Mouse (Mus musculus): ENCODE measurements around the gene Rasgef1a. TPM values are rescaled to one million over a fixed set of nuclear protein-coding genes. Genes with fewer than 3 reads are reported as not detected.
A peak's percentile ranks its signal among the peaks of the same experiment; 100 is the strongest.

Rasgef1a gene
- polyA plus RNA-seq, 1 experiment from 2014 or later: 1.5 TPM

DNA sequence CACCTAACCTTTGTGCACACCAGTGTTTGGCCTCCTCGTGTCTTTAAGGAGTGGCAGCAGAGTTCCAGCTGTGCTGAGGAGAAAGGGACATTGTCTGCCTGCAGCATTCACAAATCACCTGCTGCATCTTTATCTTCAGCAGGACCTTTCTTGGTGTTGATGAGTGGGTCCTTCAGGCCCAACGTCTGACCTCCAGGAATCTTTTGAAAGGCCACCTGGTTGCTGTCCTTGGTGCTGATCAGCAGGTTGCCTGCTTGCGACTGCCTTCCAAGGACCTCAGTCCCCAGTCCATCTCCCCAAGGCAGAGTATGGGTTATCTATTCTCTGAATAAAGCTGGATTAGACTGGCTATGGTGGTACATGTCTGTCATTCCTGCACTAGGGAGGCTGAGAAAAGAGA, 10.0 kb upstream of the Rasgef1a start:
- H3K27me3 ChIP-seq (replicated peaks; ENCODE audit: control insufficient read depth, insufficient read depth, low read length): no peaks in the 10 kb centered on the region
- no peak overlapping the region for H3K4me2 ChIP-seq (ENCODE audit: low read length)
- no peaks in the 10 kb centered on the region for H3K4me1 ChIP-seq (ENCODE audit: control insufficient read depth, insufficient read depth, low read length)
- ATAC-seq (no peak), DNase-seq (ENCODE audit: low spot score) (no peak)
- H3K9me3 ChIP-seq (replicated peaks; ENCODE audit: control insufficient read depth, low read length): no peaks in the 10 kb centered on the region
- no peaks in the 10 kb centered on the region for H3K36me3 ChIP-seq (ENCODE audit: control insufficient read depth, insufficient read depth, low read length)
- no peak overlapping the region for H3K4me3 ChIP-seq (ENCODE audit: low read depth, low read length)
- 11% methylated on average over 3 of the region's 3 CpGs for WGBS
- no peak overlapping the region for H3K27ac ChIP-seq (ENCODE audit: low read depth, low read length)
- H3K9ac ChIP-seq (ENCODE audit: low read length): no peak overlapping the region

DNA sequence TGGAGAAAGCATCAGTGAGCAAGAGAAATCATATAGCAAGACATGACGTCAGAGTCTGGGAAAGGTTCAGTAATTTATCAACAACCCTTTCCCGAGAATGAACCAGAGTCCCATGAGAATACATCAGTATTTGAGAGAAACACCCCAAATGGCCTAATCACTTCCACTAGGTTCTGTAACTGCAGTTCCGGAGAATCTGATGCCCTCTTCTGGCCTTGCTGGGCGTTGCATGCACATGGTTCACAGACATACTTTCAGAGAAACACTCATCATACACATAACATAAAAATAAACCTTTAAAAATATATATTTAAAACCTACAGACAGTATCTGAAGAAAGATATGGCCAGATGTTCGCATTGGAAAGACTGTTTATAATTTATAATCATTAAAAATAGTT, 3.9 kb upstream of the Rasgef1a start:
- Histone ChIP-seq H3K9ac (ENCODE audit: low read length) (no peak overlapping the region), H3K27me3 (replicated peaks; ENCODE audit: control insufficient read depth, insufficient read depth, low read length) (peaks cover 20% of the 10 kb centered on the region), H3K9me3 (replicated peaks; ENCODE audit: control insufficient read depth, low read length) (no peaks in the 10 kb centered on the region), H3K4me1 (ENCODE audit: control insufficient read depth, insufficient read depth, low read length) (no peaks in the 10 kb centered on the region), H3K4me2 (ENCODE audit: low read length) (no peak overlapping the region), H3K36me3 (ENCODE audit: control insufficient read depth, insufficient read depth, low read length) (no peaks in the 10 kb centered on the region), H3K27ac (ENCODE audit: low read depth, low read length) (no peak overlapping the region), H3K4me3 (ENCODE audit: low read depth, low read length) (no peak overlapping the region)
- ATAC-seq (no peak), DNase-seq (ENCODE audit: low spot score) (no peak)
- 61% methylated on average over 5 of the region's 5 CpGs for WGBS

DNA sequence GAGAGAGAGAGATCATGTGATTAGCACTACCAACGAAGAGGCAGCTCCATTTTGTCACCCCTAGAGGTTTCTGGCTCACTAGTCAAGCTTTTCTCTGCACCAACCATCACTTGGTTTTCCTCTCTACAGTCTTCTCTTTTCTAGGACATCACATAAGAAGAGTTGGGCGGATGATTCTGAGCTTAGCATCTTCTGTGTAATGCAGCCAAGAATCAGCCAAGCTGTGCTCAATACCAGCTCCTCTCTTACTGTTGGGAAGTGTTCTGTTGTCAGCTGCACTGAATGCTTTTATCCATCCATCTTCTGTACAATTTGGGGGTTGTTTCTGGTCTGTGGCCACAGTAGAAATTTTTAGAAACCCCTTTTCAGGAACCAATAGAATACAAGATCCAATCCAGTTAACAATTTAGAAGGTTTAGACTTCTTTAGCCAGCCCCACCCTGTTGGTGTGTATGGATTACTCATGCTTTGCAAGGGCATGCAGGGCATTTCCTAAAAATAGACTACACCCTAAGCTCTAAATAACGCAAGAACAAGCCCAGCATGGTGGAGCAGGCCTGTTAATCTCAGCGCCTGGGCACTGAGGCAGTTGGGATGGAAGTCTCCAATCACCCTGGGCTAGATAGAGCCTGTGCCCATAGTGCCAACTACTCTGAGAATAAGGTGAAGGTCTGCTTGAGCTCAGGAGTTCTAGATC, 3.2 kb upstream of the Rasgef1a start:
- Histone ChIP-seq H3K4me2 (ENCODE audit: low read length) (no peak overlapping the region), H3K27me3 (replicated peaks; ENCODE audit: control insufficient read depth, insufficient read depth, low read length) (peaks cover 24% of the 10 kb centered on the region), H3K9ac (ENCODE audit: low read length) (no peak overlapping the region), H3K4me3 (ENCODE audit: low read depth, low read length) (no peak overlapping the region), H3K27ac (ENCODE audit: low read depth, low read length) (no peak overlapping the region), H3K9me3 (replicated peaks; ENCODE audit: control insufficient read depth, low read length) (no peaks in the 10 kb centered on the region), H3K4me1 (ENCODE audit: control insufficient read depth, insufficient read depth, low read length) (no peaks in the 10 kb centered on the region), H3K36me3 (ENCODE audit: control insufficient read depth, insufficient read depth, low read length) (no peaks in the 10 kb centered on the region)
- DNase-seq (ENCODE audit: low spot score) (no peak), ATAC-seq (no peak)
- WGBS: 76% methylated on average over 4 of the region's 4 CpGs

DNA sequence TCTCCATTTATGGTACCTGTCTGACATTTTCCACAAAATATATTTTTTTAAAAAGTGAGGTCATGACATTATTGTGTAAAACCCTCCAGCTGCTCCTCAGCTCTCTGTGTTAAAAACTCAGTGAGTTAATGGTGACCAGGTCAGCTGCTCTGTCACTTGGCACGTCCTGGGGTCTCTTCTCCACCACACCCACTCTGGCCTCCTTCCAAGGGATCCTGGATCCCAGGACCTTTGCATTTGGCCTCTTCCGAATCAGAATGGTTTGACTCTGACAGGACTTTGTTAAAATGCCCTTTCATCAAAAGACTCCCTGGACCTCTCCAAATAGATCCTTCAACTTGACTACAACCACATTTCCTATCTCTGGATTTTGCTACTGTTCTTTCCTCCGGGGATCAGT, 982 bp upstream of the Rasgef1a start:
- ATAC-seq: no peak
- WGBS: 64% methylated on average over 3 of the region's 3 CpGs
- H3K4me2 ChIP-seq (ENCODE audit: low read length): no peak overlapping the region
- no peaks in the 10 kb centered on the region for H3K4me1 ChIP-seq (ENCODE audit: control insufficient read depth, insufficient read depth, low read length)
- no peak overlapping the region for H3K27ac ChIP-seq (ENCODE audit: low read depth, low read length)
- H3K4me3 ChIP-seq (ENCODE audit: low read depth, low read length): no peak overlapping the region
- no peak for DNase-seq (ENCODE audit: low spot score)
- no peaks in the 10 kb centered on the region for H3K9me3 ChIP-seq (replicated peaks; ENCODE audit: control insufficient read depth, low read length)
- peaks cover 28% of the 10 kb centered on the region for H3K27me3 ChIP-seq (replicated peaks; ENCODE audit: control insufficient read depth, insufficient read depth, low read length)
- H3K9ac ChIP-seq (ENCODE audit: low read length): no peak overlapping the region
- no peaks in the 10 kb centered on the region for H3K36me3 ChIP-seq (ENCODE audit: control insufficient read depth, insufficient read depth, low read length)

DNA sequence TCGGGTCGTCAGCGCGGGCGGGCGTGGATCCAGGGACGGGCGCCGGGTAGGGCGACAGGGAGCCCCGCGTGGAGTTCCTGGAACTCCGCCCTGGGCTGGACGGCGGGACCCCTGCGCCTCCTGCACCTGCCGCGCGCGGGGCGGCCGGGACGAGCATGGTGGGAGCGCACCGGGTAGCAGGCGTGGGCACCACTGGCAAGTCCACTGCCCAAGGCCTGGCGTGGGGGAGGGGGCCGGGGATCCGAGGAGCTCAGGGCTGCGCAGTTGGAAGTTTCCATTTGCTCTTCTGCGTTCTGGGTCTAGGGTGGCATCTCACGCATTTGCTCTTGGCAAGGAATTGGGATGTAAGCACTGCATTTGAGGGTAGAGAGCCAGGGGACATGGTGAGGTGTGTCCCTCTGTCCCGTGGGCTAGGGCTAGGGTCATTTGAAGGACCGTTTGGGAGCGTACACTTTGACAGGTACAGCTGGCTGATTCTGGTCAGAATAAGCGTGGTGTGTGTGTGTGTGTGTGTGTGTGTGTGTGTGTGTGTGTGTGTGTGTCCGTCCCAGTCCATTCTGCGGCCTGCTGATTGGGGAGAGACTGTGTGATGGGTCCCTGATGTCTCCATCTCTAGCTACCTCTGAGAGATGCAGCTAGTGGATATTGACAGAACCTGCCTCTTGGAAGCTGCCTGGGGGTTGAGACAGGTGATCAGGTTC, 528 bp downstream of the Rasgef1a start:
- Histone ChIP-seq H3K9me3 (replicated peaks; ENCODE audit: control insufficient read depth, low read length) (no peaks in the 10 kb centered on the region), H3K9ac (ENCODE audit: low read length) (peak overlapping the region; percentile 61), H3K27ac (ENCODE audit: low read depth, low read length) (no peak overlapping the region), H3K4me3 (ENCODE audit: low read depth, low read length) (peak overlapping the region; percentile 42), H3K4me2 (ENCODE audit: low read length) (peak overlapping the region; percentile 80), H3K27me3 (replicated peaks; ENCODE audit: control insufficient read depth, insufficient read depth, low read length) (peaks cover 28% of the 10 kb centered on the region), H3K36me3 (ENCODE audit: control insufficient read depth, insufficient read depth, low read length) (no peaks in the 10 kb centered on the region), H3K4me1 (ENCODE audit: control insufficient read depth, insufficient read depth, low read length) (peaks cover 7% of the 10 kb centered on the region)
- WGBS: 15% methylated on average over 36 of the region's 38 CpGs
- peak; percentile 31 for DNase-seq (ENCODE audit: low spot score)
- ATAC-seq: peak; percentile 44

DNA sequence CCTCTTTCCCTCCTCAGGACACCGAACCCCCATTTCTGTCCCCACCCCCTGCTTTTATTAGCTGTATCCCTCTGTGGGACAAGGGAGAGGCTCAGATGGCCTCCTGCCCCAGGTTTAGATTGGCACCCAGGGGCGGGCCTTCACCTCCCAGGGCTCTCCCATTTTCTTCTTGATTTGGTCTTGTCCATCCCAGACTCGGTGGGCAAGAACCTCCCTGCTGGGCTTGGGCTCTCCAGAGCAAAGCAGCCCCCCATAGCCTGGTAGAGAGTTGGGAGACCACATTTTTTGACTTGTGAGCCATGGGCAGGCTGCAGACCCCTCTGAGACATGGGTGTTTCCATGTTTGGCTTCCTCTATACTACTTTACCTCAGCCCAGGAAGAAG, 1.1 kb downstream of the Rasgef1a start:
- no peak overlapping the region for H3K9ac ChIP-seq (ENCODE audit: low read length)
- ATAC-seq (no peak), DNase-seq (ENCODE audit: low spot score) (no peak)
- no peaks in the 10 kb centered on the region for H3K9me3 ChIP-seq (replicated peaks; ENCODE audit: control insufficient read depth, low read length)
- H3K36me3 ChIP-seq (ENCODE audit: control insufficient read depth, insufficient read depth, low read length): no peaks in the 10 kb centered on the region
- H3K27ac ChIP-seq (ENCODE audit: low read depth, low read length): no peak overlapping the region
- no peak overlapping the region for H3K4me2 ChIP-seq (ENCODE audit: low read length)
- H3K4me3 ChIP-seq (ENCODE audit: low read depth, low read length): no peak overlapping the region
- peaks cover 28% of the 10 kb centered on the region for H3K27me3 ChIP-seq (replicated peaks; ENCODE audit: control insufficient read depth, insufficient read depth, low read length)
- 54% methylated on average over 3 of the region's 3 CpGs for WGBS
- peaks cover 7% of the 10 kb centered on the region for H3K4me1 ChIP-seq (ENCODE audit: control insufficient read depth, insufficient read depth, low read length)

DNA sequence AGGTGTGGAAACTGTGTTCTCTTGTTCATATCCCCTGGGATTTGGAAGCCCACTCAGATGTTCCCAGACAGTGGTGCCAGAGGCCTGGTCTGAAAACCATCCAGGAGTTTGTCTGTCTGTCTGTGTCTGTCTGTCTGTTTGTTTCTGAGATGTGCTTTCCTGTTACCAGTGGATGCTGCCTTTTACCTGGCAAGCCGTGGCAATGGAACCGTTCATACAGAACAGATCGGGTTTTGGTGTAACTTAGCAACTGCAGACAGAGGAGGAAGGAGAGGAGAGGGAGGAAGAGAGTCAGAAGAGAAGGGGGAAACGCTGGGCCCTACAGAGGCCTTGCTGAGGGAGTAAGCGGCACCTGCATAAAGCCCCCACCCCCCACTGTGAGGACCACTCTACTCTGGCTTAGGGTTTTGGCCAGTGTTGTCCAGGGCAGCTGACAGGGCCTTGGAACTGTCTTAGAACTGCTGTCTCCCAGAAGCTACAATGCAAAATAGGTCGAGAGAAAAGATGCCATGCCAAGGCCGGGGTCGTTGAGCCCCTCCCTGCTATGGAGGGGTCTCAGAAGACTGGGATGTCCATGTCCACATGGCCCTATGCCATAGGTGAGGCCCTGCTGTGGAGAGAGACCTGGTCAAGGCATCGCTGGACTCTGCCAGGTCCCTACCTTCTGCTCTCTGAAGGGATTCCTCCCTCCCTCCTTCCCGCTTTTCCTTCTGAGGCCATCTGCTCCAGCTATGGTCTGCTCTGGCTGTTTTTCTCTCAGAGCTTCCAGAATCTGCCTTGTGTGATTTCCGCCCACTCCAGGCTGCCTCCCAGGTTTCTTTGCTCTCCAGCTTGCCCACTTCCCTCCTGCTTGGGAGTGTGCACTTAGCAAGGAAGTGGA, 2.0 kb downstream of the Rasgef1a start:
- WGBS: 71% methylated on average over 11 of the region's 11 CpGs
- H3K27me3 ChIP-seq (replicated peaks; ENCODE audit: control insufficient read depth, insufficient read depth, low read length): peaks cover 28% of the 10 kb centered on the region
- no peak overlapping the region for H3K27ac ChIP-seq (ENCODE audit: low read depth, low read length)
- no peaks in the 10 kb centered on the region for H3K9me3 ChIP-seq (replicated peaks; ENCODE audit: control insufficient read depth, low read length)
- no peak overlapping the region for H3K4me2 ChIP-seq (ENCODE audit: low read length)
- DNase-seq (ENCODE audit: low spot score): peak; percentile 7
- no peak overlapping the region for H3K9ac ChIP-seq (ENCODE audit: low read length)
- H3K4me3 ChIP-seq (ENCODE audit: low read depth, low read length): no peak overlapping the region
- no peaks in the 10 kb centered on the region for H3K36me3 ChIP-seq (ENCODE audit: control insufficient read depth, insufficient read depth, low read length)
- ATAC-seq: no peak
- H3K4me1 ChIP-seq (ENCODE audit: control insufficient read depth, insufficient read depth, low read length): peaks cover 7% of the 10 kb centered on the region

DNA sequence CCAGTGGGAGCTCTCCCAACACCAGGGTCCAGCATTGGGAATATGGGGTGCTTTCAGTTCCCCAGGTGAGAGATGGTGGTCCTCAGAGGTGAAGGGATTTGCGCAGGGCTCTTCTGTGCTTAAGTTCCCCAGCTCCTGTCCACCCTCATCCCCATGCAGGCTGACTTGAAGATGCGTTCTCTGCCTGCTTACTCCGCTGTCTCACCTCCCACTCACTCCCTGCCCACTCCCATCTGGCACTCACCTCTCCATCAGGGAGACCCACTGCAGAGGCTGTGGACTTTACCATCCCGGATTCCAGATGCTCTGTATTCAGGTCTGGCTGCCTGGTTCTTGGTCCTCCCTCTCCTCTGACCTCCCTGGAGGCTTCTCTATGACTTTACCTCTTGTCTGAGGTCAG, 3.6 kb downstream of the Rasgef1a start:
- 88% methylated on average over 4 of the region's 4 CpGs for WGBS
- ATAC-seq (no peak), DNase-seq (ENCODE audit: low spot score) (no peak)
- no peak overlapping the region for H3K9ac ChIP-seq (ENCODE audit: low read length)
- H3K27me3 ChIP-seq (replicated peaks; ENCODE audit: control insufficient read depth, insufficient read depth, low read length): peaks cover 28% of the 10 kb centered on the region
- peaks cover 7% of the 10 kb centered on the region for H3K4me1 ChIP-seq (ENCODE audit: control insufficient read depth, insufficient read depth, low read length)
- no peaks in the 10 kb centered on the region for H3K9me3 ChIP-seq (replicated peaks; ENCODE audit: control insufficient read depth, low read length)
- H3K4me3 ChIP-seq (ENCODE audit: low read depth, low read length): no peak overlapping the region
- H3K36me3 ChIP-seq (ENCODE audit: control insufficient read depth, insufficient read depth, low read length): no peaks in the 10 kb centered on the region
- H3K27ac ChIP-seq (ENCODE audit: low read depth, low read length): no peak overlapping the region
- H3K4me2 ChIP-seq (ENCODE audit: low read length): no peak overlapping the region

Measured in forebrain, embryonic 14.5 days (tissue).